Mouse (Mus musculus) lung, postnatal 0 days (tissue): ENCODE results near the gene Npcd.

Experiments
- CTCF ChIP-seq: IDR thresholded peaks from 2 replicates; pipeline ENCODE4 v1.5.1; 2016; ENCODE audit warnings: antibody characterized with exemption, mild to moderate bottlenecking
- EP300 ChIP-seq: IDR thresholded peaks from 2 replicates; pipeline ENCODE4 v1.6.1; 2016; ENCODE audit warnings: antibody characterized with exemption, mild to moderate bottlenecking, control low read depth

DNA sequence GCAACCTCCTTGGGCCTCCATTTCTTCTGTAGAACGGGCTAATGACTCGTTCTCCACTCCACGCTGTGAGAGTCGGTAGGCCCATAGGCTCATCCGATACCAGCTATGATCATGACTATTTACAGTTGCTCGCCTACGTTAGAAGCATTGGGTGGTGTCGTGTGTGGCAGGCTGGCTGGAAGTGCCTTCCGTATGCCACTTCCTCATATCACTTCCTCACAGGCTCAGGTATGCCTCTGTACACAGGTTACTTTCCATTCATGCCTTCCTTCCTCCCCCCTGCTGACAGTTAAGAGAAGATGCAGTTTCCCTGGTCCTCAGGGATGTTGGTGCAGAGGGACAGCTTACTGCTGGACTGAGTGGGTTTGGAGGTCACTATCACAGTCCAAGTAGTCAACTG, 41.0 kb downstream of the Npcd start:
- TF ChIP-seq CTCF, result no peak
- TF ChIP-seq EP300, result no peak
